Mouse (Mus musculus) olfactory bulb, adult 2 months (tissue): ENCODE measurements around the gene Rps6ka5.

Experiments used
- CTCF ChIP-seq: fragments of 200-500 bp; IDR thresholded peaks from 2 replicates; pipeline ENCODE4 v1.5.1; 2012; ENCODE audit warnings: low read depth, mild to moderate bottlenecking, low read length, moderate library complexity; ENCODE audit not compliant: insufficient read depth
- POLR2A ChIP-seq: fragments of 200-500 bp; IDR thresholded peaks from 2 replicates; pipeline ENCODE4 v1.6.1; 2012; ENCODE audit warnings: mild to moderate bottlenecking, low read depth, low read length, moderate library complexity; ENCODE audit not compliant: insufficient read depth

DNA sequence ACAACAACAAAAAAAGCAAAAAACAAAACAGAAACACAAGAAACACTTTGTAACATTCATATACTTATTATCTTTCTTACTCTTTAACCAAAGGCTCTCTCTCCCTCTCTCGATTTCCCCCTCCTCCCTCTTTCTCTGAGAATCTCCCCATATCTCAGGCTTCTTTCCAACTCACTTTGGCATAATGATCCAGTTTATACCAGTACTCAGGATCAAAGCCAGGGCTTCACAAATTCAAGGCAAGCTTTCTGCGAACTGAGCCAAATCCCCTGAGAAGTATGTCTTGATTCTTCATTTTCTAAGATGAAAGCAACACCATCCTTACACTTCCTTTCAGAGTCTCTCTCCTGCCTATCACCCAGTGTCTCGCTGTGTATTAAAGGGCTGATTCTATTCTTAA lies 11.7 kb upstream of the Rps6ka5 start:
- TF ChIP-seq POLR2A = no peak
- no peak for TF ChIP-seq CTCF
